Mouse (Mus musculus): ENCODE data around the gene Creg2. TPM values are rescaled to one million over a fixed set of nuclear protein-coding genes. Genes with fewer than 3 reads are reported as not detected.

Gene Creg2
- not detected for total RNA-seq (2023)

DNA sequence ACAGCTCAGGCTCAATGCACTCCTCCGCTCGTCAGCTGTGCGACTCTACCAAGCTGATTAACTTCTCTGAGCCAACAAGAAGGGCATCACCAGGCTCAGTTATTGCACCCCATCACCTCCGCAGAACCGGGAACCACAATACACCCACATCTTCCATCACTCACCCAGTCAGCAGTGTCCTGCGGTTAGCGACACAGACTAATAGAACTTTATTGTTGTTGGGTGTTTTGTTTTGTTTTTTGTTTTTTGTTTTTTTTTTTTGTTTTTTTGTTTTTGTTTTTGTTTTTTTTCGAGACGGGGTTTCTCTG is at the start of gene Creg2:
Gene Creg2, minus strand, starts transcription at position 234 of the 308 bp plus-strand sequence.

DNA sequence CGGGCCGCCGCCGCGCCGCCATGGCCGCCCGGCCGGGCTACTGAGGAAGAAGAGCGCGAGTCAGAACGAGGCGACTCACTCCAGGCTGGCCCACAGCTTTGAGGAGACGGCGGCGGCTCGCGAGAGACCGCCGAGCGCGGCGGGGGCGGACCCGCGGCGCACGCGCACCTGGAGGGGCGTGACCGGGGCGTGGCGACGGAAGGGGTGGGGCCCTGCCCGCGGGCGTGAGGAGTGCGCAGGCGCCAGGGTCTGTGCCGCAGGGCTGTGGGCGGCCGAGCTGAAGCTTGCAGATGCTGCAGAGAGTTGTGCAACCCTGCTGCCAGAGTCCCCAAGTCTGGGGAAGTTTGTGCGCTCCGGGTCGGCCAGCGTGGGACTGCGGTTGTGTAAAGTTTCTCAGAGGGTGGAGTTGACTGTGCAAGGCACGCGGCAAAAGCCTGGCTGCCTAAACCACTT is 74.0 kb downstream of the Creg2 start, which contains the start of gene Rnf149:
Gene Rnf149, minus strand, starts transcription at position 153 of the 453 bp plus-strand sequence.

Other genes with a start within 250 kb of the Creg2 start
- 100 to 1,000 TPM; 122 to 130 TPM for gene Tbc1d8, start 172.7 kb downstream of the Creg2 start, total RNA-seq (2023)
- 10 to 100 TPM; 13.9 to 14.9 TPM for gene Cnot11, start 116.5 kb downstream of the Creg2 start, total RNA-seq (2023)
- gene Rnf149, start 74.1 kb downstream of the Creg2 start, total RNA-seq (2023) = 10 to 100 TPM; 71.6 to 92.8 TPM
- gene Rfx8, start 69.5 kb upstream of the Creg2 start, total RNA-seq (2023) = not detected
- not detected for gene Gm3646, start 153.9 kb upstream of the Creg2 start, total RNA-seq (2023)
- 100 to 1,000 TPM; 190 to 228 TPM for gene Map4k4, start 249.4 kb upstream of the Creg2 start, total RNA-seq (2023)